Mouse (Mus musculus) layer of hippocampus, postnatal 14 days (tissue): ENCODE results near the gene Safb2. TPM values are rescaled to one million over a fixed set of nuclear protein-coding genes. Genes with fewer than 3 reads are reported as not detected.
"Not testable (repeated sequence)": the region's sequence is repeated elsewhere in the genome, so short reads cannot be mapped to it uniquely, and the experiment has no call there.

Experiments used
- DNase-seq, 2 experiments: peaks; one replicate each; pipeline ENCODE4 v3.0.0; 2021 to 2022; ENCODE audit warnings: low spot score in 2 of 2, mixed read lengths in 1 of 2
- long read RNA-seq, 2 experiments: library from polyadenylated mRNA; stranded (forward); transcript quantifications; one replicate each; pipeline ENCODE4 v2.0.0; 2021
- total RNA-seq, 2 experiments: library from RNA; stranded (reverse); gene quantifications; 2 replicates each; pipeline ENCODE4 v1.2.3; 2021

Safb2 gene
- 100 to 1,000 TPM; 127 TPM for total RNA-seq
- long read RNA-seq, experiment 1, transcript Safb2-201 (21 exons, 3,277 nt): major isoform, 5 of 25 reads
- long read RNA-seq, experiment 1, partial matches to known transcripts: 8 of 25 reads
- long read RNA-seq, experiment 1, other reads (novel, unspliced or antisense): 12 of 25 reads
- long read RNA-seq, experiment 2, transcript Safb2-201 (21 exons, 3,277 nt): major isoform, 5 of 32 reads
- long read RNA-seq, experiment 2, partial matches to known transcripts: 11 of 32 reads
- long read RNA-seq, experiment 2, other reads (novel, unspliced or antisense): 16 of 32 reads

GRCm38 (mm10) chr17:56584257-56585130 is at the start of gene Safb2, which contains the start of gene Safb:
Gene Safb2 (minus strand): TSS chr17:56584585.
Gene Safb (plus strand): TSS chr17:56584825.
- DNase-seq: peak; percentile 99 to 100

DNA sequence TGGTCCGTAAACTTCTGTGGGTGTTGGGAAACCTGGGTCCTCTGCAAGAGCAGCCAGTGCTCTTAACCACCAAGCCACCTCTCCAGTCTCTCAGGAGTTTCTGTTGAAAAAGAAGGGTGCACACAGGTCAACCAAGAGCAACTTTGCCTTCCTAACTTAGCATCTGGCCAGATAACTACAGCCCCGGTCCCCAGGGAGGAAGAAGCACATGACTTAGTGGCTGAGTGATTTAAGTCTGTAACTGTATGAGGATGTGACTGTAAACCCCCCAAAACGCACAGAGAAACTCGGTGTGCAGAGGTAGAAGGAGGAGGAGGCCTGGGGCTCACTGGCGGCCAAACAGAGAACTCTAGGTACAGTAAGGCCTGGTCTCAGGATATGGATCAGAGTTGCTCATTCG is 49.6 kb upstream of the Safb2 start:
- no peak for DNase-seq

DNA sequence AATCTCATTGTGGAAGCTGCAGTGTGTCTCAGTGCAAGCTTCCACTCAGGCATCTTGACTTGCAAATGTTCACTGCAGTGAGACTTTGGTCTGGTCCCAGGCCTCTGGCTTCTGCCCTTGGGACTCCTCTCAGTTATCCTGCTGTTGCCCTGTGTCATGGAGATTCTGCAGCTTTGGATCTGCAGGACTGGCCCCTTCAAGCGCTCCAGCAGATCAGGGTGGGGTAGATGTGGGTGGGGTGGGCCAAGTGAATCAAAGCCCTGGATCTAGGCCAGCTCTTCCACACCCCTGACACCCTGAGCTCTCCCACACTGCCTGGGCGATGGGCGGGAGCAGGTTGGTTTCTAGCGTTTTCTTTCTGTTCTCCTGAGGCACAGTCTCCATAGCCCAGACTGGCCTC is 47.4 kb upstream of the Safb2 start:
- DNase-seq: no peak

- not testable (repeated sequence) for DNase-seq
Measured at GRCm38 (mm10) chr17:56629800-56630781, 45.7 kb upstream of the Safb2 start.

DNA sequence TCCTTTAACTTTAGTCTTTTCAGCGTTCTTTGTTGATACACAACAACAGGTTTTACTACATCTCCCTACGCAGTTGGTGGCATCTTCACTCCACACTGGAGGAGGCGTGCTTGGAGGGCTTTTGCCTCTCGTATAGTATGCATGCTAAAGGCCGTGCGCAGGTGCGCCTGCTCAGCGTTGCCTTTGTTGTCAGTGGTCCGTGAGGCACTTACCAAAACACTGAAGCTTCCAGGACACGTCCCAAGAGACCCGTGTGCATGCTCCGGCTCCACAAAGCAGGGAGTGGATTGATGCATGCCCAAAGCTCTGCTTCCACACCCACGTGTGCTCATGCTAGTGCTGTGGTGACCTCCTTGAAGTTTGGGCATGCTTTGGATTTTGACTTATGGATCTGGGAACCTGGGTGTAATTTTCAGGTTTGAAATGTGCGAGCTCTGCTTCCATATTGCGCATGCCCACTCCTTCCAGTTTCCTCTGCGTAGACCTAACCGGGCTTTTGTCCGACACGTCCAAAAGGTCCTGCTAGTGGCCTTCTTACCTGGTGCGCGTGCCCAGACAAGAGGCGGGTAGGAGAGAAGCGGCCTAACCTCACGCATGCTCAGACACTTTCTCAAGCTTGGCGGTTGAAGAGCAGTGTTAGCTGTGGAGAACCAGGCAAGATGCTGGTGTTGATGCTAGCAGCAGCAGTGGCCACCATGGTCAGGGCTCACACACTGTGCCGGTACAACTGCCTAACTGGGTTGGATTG is 43.3 kb upstream of the Safb2 start, which contains the start of gene Catsperd:
TSS of gene Catsperd (plus strand) at position 614 of the 748 bp plus-strand sequence.
- DNase-seq: no peak

GRCm38 (mm10) chr17:56626754-56627470 is 42.5 kb upstream of the Safb2 start, which contains the start of gene Lonp1:
Gene Lonp1 (minus strand): TSS chr17:56626887.
- peak; percentile 91 to 96 for DNase-seq

GRCm38 (mm10) chr17:56626260-56626659 is 41.9 kb upstream of the Safb2 start:
- no peak for DNase-seq

DNA sequence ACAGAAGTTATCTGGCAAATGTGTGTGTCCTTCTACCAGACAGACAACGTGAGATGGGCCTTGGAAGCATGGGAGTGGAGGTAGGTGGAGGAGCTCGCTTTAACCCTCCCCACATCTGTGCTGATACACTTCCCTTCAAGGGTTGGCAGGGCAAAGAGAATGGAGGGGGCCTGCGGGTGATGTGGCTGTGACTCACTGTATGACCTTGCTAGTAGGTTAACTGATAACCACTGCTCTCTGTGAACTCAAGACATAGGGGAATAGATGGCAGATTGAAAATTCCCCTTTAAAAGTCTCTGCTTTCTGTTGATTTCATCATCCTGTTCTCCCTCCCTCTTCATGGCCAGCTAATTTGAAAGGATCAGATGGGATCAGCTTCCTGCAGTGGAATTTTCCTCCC is 41.1 kb upstream of the Safb2 start:
- DNase-seq: no peak

DNA sequence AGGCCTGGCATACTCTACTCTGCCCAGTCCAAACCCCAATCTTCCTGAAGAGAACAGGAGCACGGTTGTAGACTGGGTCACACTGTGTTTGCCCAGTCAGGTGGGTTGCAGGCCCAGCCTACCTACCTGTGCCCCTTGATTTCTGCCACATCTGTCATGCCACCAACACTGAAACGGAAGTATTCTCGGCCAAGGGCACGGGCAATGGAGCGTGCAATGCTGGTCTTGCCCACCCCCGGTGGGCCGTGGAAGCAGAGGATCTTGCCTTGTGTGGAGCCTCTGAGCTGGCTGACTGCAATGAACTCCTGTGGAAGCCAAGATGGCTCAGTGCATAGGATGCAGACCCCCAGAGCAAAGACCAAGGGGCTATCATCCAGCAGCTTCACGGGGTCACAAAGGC is 33.2 kb upstream of the Safb2 start:
- DNase-seq: no peak

DNA sequence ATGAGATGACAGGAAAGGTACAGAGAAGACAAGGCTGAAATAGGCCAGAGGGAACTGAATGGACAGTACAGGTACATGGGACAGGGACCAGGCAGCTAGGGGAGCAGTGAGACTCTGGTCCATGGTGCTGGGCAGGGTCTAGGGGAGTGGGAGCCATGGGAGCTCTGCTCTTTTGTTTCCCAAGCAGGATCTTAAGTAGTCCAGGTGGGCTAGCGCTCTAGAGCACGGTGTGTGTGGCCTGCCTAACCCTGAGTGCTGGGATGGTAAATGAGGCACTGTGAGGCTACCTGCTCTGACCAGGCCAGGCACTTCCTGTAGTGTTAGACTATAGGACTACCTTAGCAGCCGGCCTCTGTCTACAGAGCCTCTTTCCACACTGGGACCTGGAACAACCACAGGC is 32.3 kb upstream of the Safb2 start:
- DNase-seq: no peak

- no peak for DNase-seq
Measured at GRCm38 (mm10) chr17:56615792-56616191, 31.4 kb upstream of the Safb2 start.

DNA sequence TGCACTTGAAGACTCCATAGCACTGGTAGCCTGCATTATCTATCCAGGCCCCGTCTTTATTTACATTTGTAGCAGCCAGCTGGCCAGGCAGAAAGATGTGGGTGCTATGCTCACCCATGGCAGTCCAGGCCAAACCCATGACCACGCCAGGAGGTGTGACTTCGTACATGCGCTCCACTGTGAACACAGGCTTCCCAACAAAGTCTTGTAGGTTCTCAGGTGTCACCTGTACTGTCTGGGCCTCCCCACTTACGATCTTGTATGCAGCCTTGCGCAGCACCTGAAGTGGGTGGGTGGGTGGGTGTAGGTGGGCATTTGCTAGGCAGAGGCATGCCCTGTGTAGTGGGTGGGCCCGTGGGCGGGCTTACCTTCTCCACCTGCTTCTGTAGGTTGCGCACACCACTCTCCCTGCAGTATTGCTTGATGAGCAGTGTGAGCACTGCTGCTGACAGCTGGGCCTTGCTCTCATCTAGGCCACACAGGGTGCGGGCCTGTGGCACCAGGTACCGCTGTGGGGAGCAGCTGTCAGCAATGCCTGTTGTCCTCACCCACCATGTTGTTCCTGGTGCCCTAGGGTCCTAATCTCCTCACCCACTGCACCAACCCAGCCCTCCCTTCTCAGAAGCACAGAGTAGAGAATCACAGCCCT is 30.9 kb upstream of the Safb2 start:
- DNase-seq: no peak

DNA sequence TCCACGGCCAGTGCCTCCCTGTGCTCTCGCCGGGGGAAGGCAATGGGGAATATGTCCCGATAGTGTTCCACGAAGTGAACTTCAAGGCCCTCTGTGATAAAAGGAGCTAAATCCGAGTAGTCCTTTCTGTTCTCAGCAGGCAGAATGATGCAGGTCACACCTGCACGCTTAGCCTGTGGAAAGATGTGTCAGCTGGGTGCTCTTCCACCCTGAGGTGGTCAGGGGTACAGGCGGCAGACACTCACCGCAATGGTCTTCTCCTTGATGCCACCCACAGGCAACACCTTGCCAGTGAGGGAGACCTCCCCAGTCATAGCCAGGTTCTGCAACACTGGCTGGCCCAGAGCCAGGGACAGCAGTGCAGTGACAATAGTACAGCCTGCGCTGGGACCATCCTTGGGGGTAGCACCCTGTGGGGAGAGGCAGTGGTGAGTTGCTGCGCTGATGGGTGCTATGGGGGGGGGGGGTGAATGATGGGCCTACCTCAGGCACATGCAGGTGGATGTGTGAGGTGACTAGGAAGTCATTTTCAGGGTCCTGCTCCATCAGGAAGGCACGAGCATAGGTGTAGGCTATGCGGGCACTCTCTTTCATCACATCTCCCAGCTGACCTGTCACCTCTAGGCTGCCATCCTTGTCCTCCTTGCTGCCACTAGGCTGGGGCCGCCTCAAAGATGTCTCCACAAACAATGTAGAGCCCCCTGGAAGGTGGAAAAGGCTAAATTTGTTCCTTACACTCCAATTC is 30.2 kb upstream of the Safb2 start:
- DNase-seq: no peak

- DNase-seq: peak in 1 of 2 experiments; percentile 38
Measured at GRCm38 (mm10) chr17:56613893-56614292, 29.5 kb upstream of the Safb2 start.

GRCm38 (mm10) chr17:56613236-56613844 is 29.0 kb upstream of the Safb2 start, which contains the start of gene Rpl36:
Gene Rpl36 (plus strand): TSS chr17:56613416.
- peak; percentile 97 for DNase-seq

GRCm38 (mm10) chr17:56612565-56612939 is 28.2 kb upstream of the Safb2 start:
- DNase-seq: not testable (repeated sequence)

DNA sequence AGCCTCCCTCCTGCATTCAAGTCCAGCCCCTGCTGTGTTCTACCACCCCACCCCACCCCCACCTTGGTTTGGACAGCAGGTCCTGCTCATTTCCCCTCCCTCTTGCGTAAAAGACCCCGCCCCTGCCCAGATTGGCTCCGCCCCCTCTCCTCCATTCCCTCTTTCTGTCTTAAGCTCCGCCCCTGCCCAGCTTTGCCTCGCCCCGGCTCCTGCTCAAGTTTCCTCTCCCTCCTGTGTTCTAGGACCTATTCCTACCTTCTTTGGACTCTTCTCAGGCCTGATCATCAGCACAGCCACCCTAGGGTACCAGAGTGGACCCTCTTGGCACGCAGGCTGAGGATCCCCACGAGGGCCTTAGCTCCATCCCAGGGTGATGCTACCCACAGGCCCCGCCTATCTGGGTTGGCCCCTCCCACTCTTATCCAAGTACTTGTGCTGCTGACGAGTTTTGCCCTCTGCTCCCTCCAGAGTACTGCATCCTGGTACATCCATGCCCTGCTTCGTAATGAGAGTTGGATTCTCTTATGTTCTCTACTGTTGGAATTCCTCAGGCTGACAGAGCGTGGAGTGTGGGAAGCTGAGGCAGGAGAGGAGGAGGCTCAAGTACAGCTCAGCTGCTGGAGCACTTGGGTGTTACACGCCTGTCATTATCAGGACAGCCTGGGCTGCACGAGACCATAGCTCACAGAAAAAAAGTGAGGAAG is 27.6 kb upstream of the Safb2 start:
- DNase-seq: no peak
